Mouse (Mus musculus) CH12.LX (cell line): ENCODE results near the gene Gtf2a2. TPM values are rescaled to one million over a fixed set of nuclear protein-coding genes. Genes with fewer than 3 reads are reported as not detected.

Experiments
- DNase-seq: peaks from one replicate; pipeline ENCODE4 v3.0.0-alpha.2; 2013; ENCODE audit errors: extremely low read depth
- H3K27ac ChIP-seq: 2 replicates; pipeline ENCODE4 v1.5.1; 2012; ENCODE audit warnings: low read depth, mild to moderate bottlenecking, control low read depth, moderate library complexity; ENCODE audit not compliant: insufficient read depth
- H3K27me3 ChIP-seq: replicated peaks from 2 replicates; pipeline ENCODE3; 2012; ENCODE audit warnings: inconsistent platforms
- H3K36me3 ChIP-seq, 2 experiments: replicated peaks in 1 of 2; 2 replicates each; pipeline versions ENCODE3 to v1.6.1; 2012; ENCODE audit warnings: inconsistent platforms in 1 of 2, low read length in 1 of 2, mild to moderate bottlenecking in 1 of 2, mixed read lengths in 1 of 2, moderate library complexity in 1 of 2; ENCODE audit not compliant: control insufficient read depth in 1 of 2, insufficient read depth in 1 of 2
- H3K4me1 ChIP-seq, 2 experiments: 2 replicates each; pipeline ENCODE4 v1.6.1; 2012; ENCODE audit warnings: inconsistent platforms in 1 of 2, moderate library complexity in 1 of 2; ENCODE audit not compliant: insufficient read depth in 2 of 2, control insufficient read depth in 1 of 2
- H3K4me2 ChIP-seq: 2 replicates; pipeline ENCODE4 v1.6.1; 2012; ENCODE audit warnings: low read depth, mild to moderate bottlenecking, control low read depth; ENCODE audit not compliant: poor library complexity, insufficient read depth, severe bottlenecking
- H3K4me3 ChIP-seq, 3 experiments: fragments of 150-350 bp in 1 of 3; sonication (generic) in 1 of 3; replicated peaks in 1 of 3; 2 replicates each; pipeline versions ENCODE3 to v1.5.1; 2011 to 2012; ENCODE audit warnings: low read depth in 2 of 3, low read length in 2 of 3, mild to moderate bottlenecking in 2 of 3, moderate library complexity in 2 of 3, control low read depth in 1 of 3, improper control_type of control experiment in 1 of 3, inconsistent platforms in 1 of 3, mixed read lengths in 1 of 3; ENCODE audit not compliant: poor library complexity in 1 of 3
- H3K79me2 ChIP-seq: replicated peaks from 2 replicates; pipeline ENCODE4 v1.6.1; 2012; ENCODE audit warnings: mild to moderate bottlenecking, moderate library complexity; ENCODE audit not compliant: control insufficient read depth, poor library complexity, insufficient read depth, severe bottlenecking; ENCODE audit errors: extremely low read depth
- H3K9ac ChIP-seq: 2 replicates; pipeline ENCODE4 v1.6.1; 2012; ENCODE audit warnings: low read depth, mild to moderate bottlenecking, control low read depth, moderate library complexity; ENCODE audit not compliant: insufficient read depth
- H3K9me3 ChIP-seq: replicated peaks from 2 replicates; pipeline ENCODE3; 2012; ENCODE audit warnings: low read length, inconsistent platforms, mixed read lengths
- CHD1 ChIP-seq: IDR thresholded peaks from 2 replicates; pipeline ENCODE4 v1.6.1; 2012; ENCODE audit warnings: low read depth, low read length, improper control_type of control experiment, inconsistent platforms
- CHD2 ChIP-seq: IDR thresholded peaks from 2 replicates; pipeline ENCODE4 v1.6.1; 2011; ENCODE audit warnings: low read length, improper control_type of control experiment
- E2F4 ChIP-seq: IDR thresholded peaks from 2 replicates; pipeline ENCODE4 v1.6.1; 2011; ENCODE audit warnings: low read depth, low read length, improper control_type of control experiment; ENCODE audit not compliant: insufficient replicate concordance
- EP300 ChIP-seq: IDR thresholded peaks from 2 replicates; pipeline ENCODE4 v1.6.1; 2011; ENCODE audit warnings: low read length, improper control_type of control experiment
- ETS1 ChIP-seq: conservative IDR thresholded peaks from 2 replicates; pipeline ENCODE4 v1.6.1; 2012; ENCODE audit warnings: low read depth, mild to moderate bottlenecking, inconsistent platforms, low read length, improper control_type of control experiment, moderate library complexity
- HCFC1 ChIP-seq: IDR thresholded peaks from 2 replicates; pipeline ENCODE4 v1.6.1; 2012; ENCODE audit warnings: low read depth, mild to moderate bottlenecking, inconsistent platforms, low read length, improper control_type of control experiment
- IRF4 ChIP-seq: IDR thresholded peaks from 2 replicates; pipeline ENCODE4 v1.6.1; 2014; ENCODE audit warnings: low read depth, mild to moderate bottlenecking, inconsistent platforms, low read length, improper control_type of control experiment
- MAZ ChIP-seq: IDR thresholded peaks from 2 replicates; pipeline ENCODE4 v1.6.1; 2012; ENCODE audit warnings: low read depth, mild to moderate bottlenecking, inconsistent platforms, low read length, improper control_type of control experiment, moderate library complexity
- MXI1 ChIP-seq: IDR thresholded peaks from 2 replicates; pipeline ENCODE4 v1.6.1; 2011; ENCODE audit warnings: mild to moderate bottlenecking, low read depth, low read length, improper control_type of control experiment
- MYC ChIP-seq: IDR thresholded peaks from 2 replicates; pipeline ENCODE4 v1.6.1; 2011; ENCODE audit warnings: low read depth, mild to moderate bottlenecking, improper control_type of control experiment, low read length
- NELFE ChIP-seq: IDR thresholded peaks from 2 replicates; pipeline ENCODE4 v1.6.1; 2011; ENCODE audit warnings: low read depth, low read length, improper control_type of control experiment
- POLR2A ChIP-seq: IDR thresholded peaks from 2 replicates; pipeline ENCODE4 v1.6.1; 2011; ENCODE audit warnings: low read depth, mild to moderate bottlenecking, improper control_type of control experiment, low read length
- POLR2AphosphoS2 ChIP-seq: IDR thresholded peaks from 2 replicates; pipeline ENCODE4 v1.6.1; 2011; ENCODE audit warnings: low read depth, low read length, improper control_type of control experiment
- RAD21 ChIP-seq: IDR thresholded peaks from 2 replicates; pipeline ENCODE4 v1.6.1; 2011; ENCODE audit warnings: low read depth, mild to moderate bottlenecking, low read length, improper control_type of control experiment, moderate library complexity
- SIN3A ChIP-seq: IDR thresholded peaks from 2 replicates; pipeline ENCODE4 v1.6.1; 2012; ENCODE audit warnings: low read length, improper control_type of control experiment, inconsistent platforms
- SMC3 ChIP-seq: IDR thresholded peaks from 2 replicates; pipeline ENCODE4 v1.6.1; 2011; ENCODE audit warnings: low read depth, low read length, improper control_type of control experiment
- TBP ChIP-seq: conservative IDR thresholded peaks from 2 replicates; pipeline ENCODE4 v1.6.1; 2011; ENCODE audit warnings: low read depth, low read length, improper control_type of control experiment
- TCF12 ChIP-seq: IDR thresholded peaks from 2 replicates; pipeline ENCODE4 v1.6.1; 2014; ENCODE audit warnings: low read depth, mild to moderate bottlenecking, inconsistent platforms, low read length, improper control_type of control experiment
- USF1 ChIP-seq: IDR thresholded peaks from 2 replicates; pipeline ENCODE4 v1.6.1; 2014; ENCODE audit warnings: low read depth, mild to moderate bottlenecking, inconsistent platforms, low read length, improper control_type of control experiment
- USF2 ChIP-seq: conservative IDR thresholded peaks from 2 replicates; pipeline ENCODE4 v1.6.1; 2011; ENCODE audit warnings: low read depth, low read length, improper control_type of control experiment
- ZC3H11A ChIP-seq: IDR thresholded peaks from 2 replicates; pipeline ENCODE4 v1.6.1; 2012; ENCODE audit warnings: low read depth, mild to moderate bottlenecking, inconsistent platforms, low read length, improper control_type of control experiment
- ZKSCAN1 ChIP-seq: IDR thresholded peaks from 2 replicates; pipeline ENCODE4 v1.6.1; 2012; ENCODE audit warnings: low read depth, inconsistent platforms, low read length, improper control_type of control experiment, borderline replicate concordance
- dilution Hi-C: fragments of 300-500 bp; cut with MboI; formaldehyde crosslinking; loops from 2 replicates; pipeline ENCODE4 v1.14.3; 2020; ENCODE audit warnings: low sequenced_read_pairs; ENCODE audit not compliant: extremely low pct_unique_long_range_greater_than_20kb, extremely low pct_ligation_motif_present
- in situ Hi-C: fragments of 300-500 bp; cut with MboI; formaldehyde crosslinking; loops from 3 replicates; pipeline ENCODE4 v1.14.3; 2019; ENCODE audit warnings: low sequenced_read_pairs, low pct_ligation_motif_present, low pct_unique_long_range_greater_than_20kb, mixed read lengths
- polyA plus RNA-seq: library from polyadenylated mRNA; unstranded; fragments of >175 nt; gene quantifications from 2 replicates; pipeline ENCODE4 v1.2.1, GENCODE M21; 2012; ENCODE audit warnings: low read depth; ENCODE audit not compliant: insufficient read length
- total RNA-seq, 2 experiments: library from RNA; depleted of rRNA; stranded (reverse); fragments of 300-350 nt in 1 of 2; fragments of >200 nt in 1 of 2; gene quantifications; 2 replicates each; pipeline ENCODE4 v1.2.3; 2012 to 2014

Gtf2a2 gene
- total and polyA plus RNA-seq, 3 experiments, result 51.1 to 156 (median 109) TPM

- H3K4me2 ChIP-seq, result no peak overlapping the region
- H3K36me3 ChIP-seq, result no peaks in the 10 kb centered on the region
- H3K79me2 ChIP-seq, result no peaks in the 10 kb centered on the region
- no peaks in the 10 kb centered on the region for H3K27me3 ChIP-seq
- peaks cover 0 to 7% of the 10 kb centered on the region in 2 experiments; a peak in 2 of 4 replicates for H3K4me1 ChIP-seq
- H3K4me3 ChIP-seq, result no peak overlapping the region
- no peak overlapping the region for H3K9ac ChIP-seq
- TF ChIP-seq ETS1, result no peak
- TF ChIP-seq E2F4, result no peak
- TF ChIP-seq SIN3A, result no peak
- TF ChIP-seq IRF4, result no peak
- no peak for DNase-seq
- H3K9me3 ChIP-seq, result no peaks in the 10 kb centered on the region
- H3K27ac ChIP-seq, result no peak overlapping the region
- dilution Hi-C loops (no loop called here), in situ Hi-C loops (no loop called here)
Measured at GRCm38 (mm10) chr9:69964370-69964769, 48.0 kb upstream of the Gtf2a2 start.

GRCm38 (mm10) chr9:69985526-69985925 is 26.8 kb upstream of the Gtf2a2 start:
- Histone ChIP-seq H3K27ac (no peak overlapping the region), H3K79me2 (peaks cover 6% of the 10 kb centered on the region), H3K36me3 (no peaks in the 10 kb centered on the region), H3K9me3 (no peaks in the 10 kb centered on the region), H3K27me3 (no peaks in the 10 kb centered on the region), H3K9ac (no peak overlapping the region), H3K4me2 (no peak overlapping the region), H3K4me3 (no peak overlapping the region), H3K4me1 (peaks cover 0 to 9% of the 10 kb centered on the region in 2 experiments; a peak in 2 of 4 replicates)
- dilution Hi-C loops, result no loop called here
- in situ Hi-C loops, result no loop called here
- no peak for DNase-seq
- TF ChIP-seq CHD1 (no peak), NELFE (no peak), MAZ (no peak), TCF12 (no peak), MXI1 (no peak), TBP (no peak), MYC (no peak), POLR2AphosphoS2 (no peak), ZC3H11A (no peak), EP300 (no peak), USF1 (no peak), SMC3 (no peak), CHD2 (no peak), SIN3A (no peak), USF2 (no peak), RAD21 (no peak), ZKSCAN1 (no peak), HCFC1 (no peak), POLR2A (no peak)
